Mouse (Mus musculus) neural tube, embryonic 13.5 days (tissue): ENCODE results near the gene Arfgef2. TPM values are rescaled to one million over a fixed set of nuclear protein-coding genes. Genes with fewer than 3 reads are reported as not detected.
A peak's percentile ranks its signal among the peaks of the same experiment; 100 is the strongest.
"Not testable (repeated sequence)": the region's sequence is repeated elsewhere in the genome, so short reads cannot be mapped to it uniquely, and the experiment has no call there.

Source experiments
- ATAC-seq: fragments of 200-750 bp; cut with Nextera tagmentation; 2 replicates; pipeline ENCODE4 v1.8.0; 2017; ENCODE audit warnings: low read depth, mild to moderate bottlenecking, moderate TSS enrichment, moderate library complexity
- H3K27ac ChIP-seq: fragments of 300-500 bp; sonication (generic); replicated peaks from 2 replicates; pipeline ENCODE4 v1.5.1; 2015; ENCODE audit warnings: moderate library complexity, mild to moderate bottlenecking, inconsistent platforms
- H3K27me3 ChIP-seq: fragments of 300-500 bp; sonication (generic); 2 replicates; pipeline ENCODE4 v1.6.1; 2015; ENCODE audit warnings: mild to moderate bottlenecking, inconsistent platforms
- H3K36me3 ChIP-seq: fragments of 300-500 bp; sonication (generic); 2 replicates; pipeline ENCODE4 v1.6.1; 2015; ENCODE audit warnings: mild to moderate bottlenecking, inconsistent platforms
- H3K4me1 ChIP-seq: fragments of 300-500 bp; sonication (generic); replicated peaks from 2 replicates; pipeline ENCODE4 v1.6.1; 2015; ENCODE audit warnings: inconsistent platforms
- H3K4me2 ChIP-seq: fragments of 300-500 bp; sonication (generic); 2 replicates; pipeline ENCODE4 v1.6.1; 2015; ENCODE audit warnings: inconsistent platforms, mild to moderate bottlenecking, moderate library complexity
- H3K4me3 ChIP-seq: fragments of 300-500 bp; sonication (generic); 2 replicates; pipeline ENCODE4 v1.5.1; 2015; ENCODE audit warnings: mild to moderate bottlenecking, inconsistent platforms
- H3K9ac ChIP-seq: fragments of 300-500 bp; sonication (generic); 2 replicates; pipeline ENCODE4 v1.6.1; 2015; ENCODE audit warnings: moderate library complexity, mild to moderate bottlenecking, inconsistent platforms
- H3K9me3 ChIP-seq: fragments of 300-500 bp; sonication (generic); 2 replicates; pipeline ENCODE4 v1.6.1; 2016; ENCODE audit warnings: inconsistent platforms
- WGBS: fragments of 180-500 bp; shearing (Covaris S2); methylation state at CpG from one replicate; pipeline ENCODE4 v1.1.7; 2015; 5-methylcytosine and 5-hydroxymethylcytosine counted together
- polyA plus RNA-seq: library from polyadenylated mRNA; unstranded; fragments of >200 nt; fragmentation: Nextera tagmentation; extraction: Ambion mirVana; gene quantifications from 2 replicates; pipeline ENCODE4 v1.2.1, GENCODE M21; 2015

Arfgef2 gene
- polyA plus RNA-seq, 1 experiment from 2014 or later, result 4.4 TPM

GRCm38 (mm10) chr2:166786353-166787004, 18.9 kb upstream of the Arfgef2 start:
- Histone ChIP-seq H3K9ac (peak overlapping the region; percentile 86), H3K27me3 (no peaks in the 10 kb centered on the region), H3K27ac (peak overlapping the region; percentile 49), H3K36me3 (no peaks in the 10 kb centered on the region), H3K4me3 (peak overlapping the region; percentile 70), H3K4me2 (peak overlapping the region; percentile 78), H3K4me1 (peaks cover 24% of the 10 kb centered on the region), H3K9me3 (no peaks in the 10 kb centered on the region)
- peak; percentile 93 for ATAC-seq
- under 1% methylated on average over 35 of the region's 35 CpGs for WGBS

GRCm38 (mm10) chr2:166791738-166792137, 13.7 kb upstream of the Arfgef2 start:
- Histone ChIP-seq H3K4me1 (peaks cover 30% of the 10 kb centered on the region), H3K36me3 (peaks cover 11% of the 10 kb centered on the region), H3K9ac (no peak overlapping the region), H3K4me3 (no peak overlapping the region), H3K27ac (peak overlapping the region; percentile 76; the same call in 1 of the 2 replicates), H3K4me2 (no peak overlapping the region), H3K9me3 (no peaks in the 10 kb centered on the region), H3K27me3 (no peaks in the 10 kb centered on the region)
- ATAC-seq, result no peak
- WGBS, result 64% methylated on average over 5 of the region's 5 CpGs

- no peaks in the 10 kb centered on the region for H3K27me3 ChIP-seq
- peak; percentile 55; the same call in 1 of the 2 replicates for ATAC-seq
- peak within 1 kb of the TSS; percentile 76 for H3K27ac ChIP-seq
- WGBS, result 35% methylated on average over 5 of the region's 5 CpGs
- H3K4me3 ChIP-seq, result peak within 1 kb of the TSS; percentile 79
- H3K4me1 ChIP-seq, result peaks cover 25% of the 10 kb centered on the region
- H3K9me3 ChIP-seq, result no peaks in the 10 kb centered on the region
- H3K4me2 ChIP-seq, result peak within 1 kb of the TSS; percentile 76
- H3K9ac ChIP-seq, result peak within 1 kb of the TSS; percentile 84
- peaks cover 17% of the 10 kb centered on the region for H3K36me3 ChIP-seq
These were observed 13.0 kb upstream of the Arfgef2 start, which contains the start of gene Trp53rkb for GRCm38 (mm10) chr2:166792355-166792754. Trp53rkb (plus strand) TSS chr2:166792531.

GRCm38 (mm10) chr2:166793542-166794214, 11.7 kb upstream of the Arfgef2 start:
- WGBS, result under 1% methylated on average over 57 of the region's 76 CpGs
- Histone ChIP-seq H3K27ac (peak overlapping the region; percentile 76), H3K9ac (peak overlapping the region; percentile 84), H3K4me1 (peaks cover 25% of the 10 kb centered on the region), H3K4me3 (peak overlapping the region; percentile 79), H3K36me3 (peaks cover 29% of the 10 kb centered on the region), H3K4me2 (peak overlapping the region; percentile 76)
- not testable (repeated sequence) for H3K9me3 ChIP-seq, H3K27me3 ChIP-seq
- peak; percentile 84 for ATAC-seq

GRCm38 (mm10) chr2:166799615-166800472, 5.5 kb upstream of the Arfgef2 start:
- Histone ChIP-seq H3K4me3 (no peak overlapping the region), H3K27me3 (no peaks in the 10 kb centered on the region; the same call in 1 of the 2 replicates), H3K4me2 (no peak overlapping the region), H3K27ac (no peak overlapping the region), H3K36me3 (peaks cover 29% of the 10 kb centered on the region), H3K9ac (no peak overlapping the region), H3K4me1 (peaks cover 2% of the 10 kb centered on the region), H3K9me3 (no peaks in the 10 kb centered on the region)
- WGBS, result 82% methylated on average over 11 of the region's 11 CpGs
- ATAC-seq, result no peak

- 88% methylated on average over 7 of the region's 7 CpGs for WGBS
- Histone ChIP-seq H3K9ac (no peak overlapping the region), H3K27ac (no peak overlapping the region), H3K4me2 (no peak overlapping the region), H3K36me3 (peaks cover 29% of the 10 kb centered on the region), H3K9me3 (no peaks in the 10 kb centered on the region), H3K27me3 (no peaks in the 10 kb centered on the region; the same call in 1 of the 2 replicates), H3K4me1 (no peaks in the 10 kb centered on the region), H3K4me3 (no peak overlapping the region)
- ATAC-seq, result no peak
These were observed 4.9 kb upstream of the Arfgef2 start for GRCm38 (mm10) chr2:166800473-166800857.

- Histone ChIP-seq H3K27ac (no peak overlapping the region), H3K36me3 (peaks cover 21% of the 10 kb centered on the region), H3K4me3 (no peak overlapping the region), H3K9ac (no peak overlapping the region), H3K27me3 (no peaks in the 10 kb centered on the region; the same call in 1 of the 2 replicates), H3K4me2 (no peak overlapping the region), H3K4me1 (peaks cover 9% of the 10 kb centered on the region), H3K9me3 (no peaks in the 10 kb centered on the region)
- no peak for ATAC-seq
- WGBS, result 66% methylated on average over 2 of the region's 2 CpGs
These were observed 4.0 kb upstream of the Arfgef2 start for GRCm38 (mm10) chr2:166801436-166801835.

GRCm38 (mm10) chr2:166803298-166803697, 2.1 kb upstream of the Arfgef2 start:
- H3K9me3 ChIP-seq, result no peaks in the 10 kb centered on the region
- peaks cover 16% of the 10 kb centered on the region for H3K4me1 ChIP-seq
- H3K4me2 ChIP-seq, result no peak overlapping the region
- no peak overlapping the region for H3K27ac ChIP-seq
- ATAC-seq, result no peak
- peaks cover 2% of the 10 kb centered on the region for H3K36me3 ChIP-seq
- no peak overlapping the region for H3K9ac ChIP-seq
- no peaks in the 10 kb centered on the region; the same call in 1 of the 2 replicates for H3K27me3 ChIP-seq
- WGBS, result 93% methylated on average over 3 of the region's 3 CpGs
- no peak overlapping the region for H3K4me3 ChIP-seq

- H3K4me3 ChIP-seq, result peak overlapping the region; percentile 81
- H3K27ac ChIP-seq, result peak overlapping the region; percentile 65; the same call in 1 of the 2 replicates
- H3K9me3 ChIP-seq, result no peaks in the 10 kb centered on the region
- no peaks in the 10 kb centered on the region for H3K36me3 ChIP-seq
- WGBS, result 25% methylated on average over 14 of the region's 14 CpGs
- no peaks in the 10 kb centered on the region; the same call in 1 of the 2 replicates for H3K27me3 ChIP-seq
- peak overlapping the region; percentile 73 for H3K4me2 ChIP-seq
- H3K4me1 ChIP-seq, result peaks cover 16% of the 10 kb centered on the region
- H3K9ac ChIP-seq, result peak overlapping the region; percentile 85
- no peak for ATAC-seq
These were observed 851 bp downstream of the Arfgef2 start for GRCm38 (mm10) chr2:166806173-166806705.

- WGBS, result 78% methylated on average over 6 of the region's 6 CpGs
- no peak overlapping the region for H3K4me3 ChIP-seq
- ATAC-seq, result no peak
- peak overlapping the region; percentile 73 for H3K4me2 ChIP-seq
- no peak overlapping the region for H3K27ac ChIP-seq
- H3K27me3 ChIP-seq, result no peaks in the 10 kb centered on the region; the same call in 1 of the 2 replicates
- H3K9me3 ChIP-seq, result no peaks in the 10 kb centered on the region
- H3K36me3 ChIP-seq, result no peaks in the 10 kb centered on the region
- no peak overlapping the region for H3K9ac ChIP-seq
- H3K4me1 ChIP-seq, result peaks cover 16% of the 10 kb centered on the region
These were observed 1.4 kb downstream of the Arfgef2 start for GRCm38 (mm10) chr2:166806813-166807212.

GRCm38 (mm10) chr2:166809499-166809898, 4.1 kb downstream of the Arfgef2 start:
- H3K4me2 ChIP-seq, result no peak overlapping the region
- H3K27ac ChIP-seq, result no peak overlapping the region
- ATAC-seq, result no peak
- H3K4me1 ChIP-seq, result peaks cover 16% of the 10 kb centered on the region
- no peaks in the 10 kb centered on the region for H3K27me3 ChIP-seq
- no peak overlapping the region for H3K4me3 ChIP-seq
- H3K9ac ChIP-seq, result no peak overlapping the region
- H3K9me3 ChIP-seq, result no peaks in the 10 kb centered on the region
- WGBS, result 93% methylated on average over 5 of the region's 5 CpGs
- no peaks in the 10 kb centered on the region for H3K36me3 ChIP-seq
